Mouse (Mus musculus): ENCODE results near the gene Basp1.

GRCm38 (mm10) chr15:25441868-25442185 is 28.3 kb upstream of the Basp1 start:
- TF ChIP-seq POLR2A (IDR thresholded peaks at IDR 0.05; ENCODE audit: control insufficient read depth, extremely low read depth, insufficient read depth, low read length, poor library complexity) (no peak), CTCF (IDR thresholded peaks at IDR 0.05; ENCODE audit: borderline replicate concordance, control insufficient read depth, extremely low read depth, insufficient read depth, low read length, poor library complexity) (no peak)
